Mouse (Mus musculus) heart, postnatal 0 days (tissue): ENCODE data around the gene Nfix.

Experiments used
- CTCF ChIP-seq: IDR thresholded peaks from 2 replicates; pipeline ENCODE4 v1.5.1; 2016; ENCODE audit warnings: antibody characterized with exemption, control low read depth, low read depth
- EP300 ChIP-seq: IDR thresholded peaks from 2 replicates; pipeline ENCODE4 v1.6.1; 2016; ENCODE audit warnings: antibody characterized with exemption, low read depth

- TF ChIP-seq CTCF: no peak
- no peak for TF ChIP-seq EP300
Observed at GRCm38 (mm10) chr8:84822723-84823122, 22.6 kb upstream of the Nfix start, which contains the start of gene Dand5.
